Mouse (Mus musculus) MEL (cell line): ENCODE data around the gene Safb. TPM values are rescaled to one million over a fixed set of nuclear protein-coding genes. Genes with fewer than 3 reads are reported as not detected.

Experiments
- DNase-seq: peaks from one replicate; pipeline ENCODE4 v3.0.0; 2011; ENCODE audit warnings: low read depth, low spot score
- H3K27ac ChIP-seq: 2 replicates; pipeline ENCODE4 v1.5.1; 2012; ENCODE audit warnings: low read depth, mild to moderate bottlenecking, control low read depth, low read length, moderate library complexity; ENCODE audit not compliant: control insufficient read depth
- H3K27me3 ChIP-seq, 2 experiments: fragments of 150-350 bp in 1 of 2; sonication (generic) in 1 of 2; 2 replicates each; pipeline ENCODE4 v1.6.1; 2012; ENCODE audit warnings: low read length in 2 of 2, mild to moderate bottlenecking in 2 of 2, improper control_type of control experiment in 1 of 2, moderate library complexity in 1 of 2; ENCODE audit not compliant: insufficient read depth in 2 of 2, control insufficient read depth in 1 of 2
- H3K36me3 ChIP-seq, 2 experiments: 2 replicates each; pipeline ENCODE4 v1.6.1; 2012 to 2014; ENCODE audit warnings: low read length in 2 of 2, improper control_type of control experiment in 1 of 2, inconsistent platforms in 1 of 2, mild to moderate bottlenecking in 1 of 2; ENCODE audit not compliant: insufficient read depth in 2 of 2, control insufficient read depth in 1 of 2
- H3K4me1 ChIP-seq, 2 experiments: fragments of 150-350 bp in 1 of 2; sonication (generic) in 1 of 2; 2 replicates each; pipeline ENCODE4 v1.6.1; 2012; ENCODE audit warnings: low read length in 2 of 2, improper control_type of control experiment in 1 of 2, mild to moderate bottlenecking in 1 of 2; ENCODE audit not compliant: insufficient read depth in 2 of 2, control insufficient read depth in 1 of 2
- H3K4me3 ChIP-seq, 2 experiments: fragments of 150-350 bp in 1 of 2; sonication (generic) in 1 of 2; 2 replicates each; pipeline ENCODE4 v1.5.1; 2012; ENCODE audit warnings: low read depth in 2 of 2, low read length in 2 of 2, mild to moderate bottlenecking in 2 of 2, moderate library complexity in 2 of 2, control low read depth in 1 of 2, improper control_type of control experiment in 1 of 2; ENCODE audit not compliant: control insufficient read depth in 1 of 2, insufficient read depth in 1 of 2
- H3K79me2 ChIP-seq: 2 replicates; pipeline ENCODE4 v1.6.1; 2012; ENCODE audit warnings: mild to moderate bottlenecking, low read length, moderate library complexity; ENCODE audit not compliant: control insufficient read depth, poor library complexity, insufficient read depth
- H3K9ac ChIP-seq: 2 replicates; pipeline ENCODE4 v1.6.1; 2012; ENCODE audit warnings: low read depth, mild to moderate bottlenecking, control low read depth, low read length, moderate library complexity; ENCODE audit not compliant: control insufficient read depth, poor library complexity, severe bottlenecking
- H3K9me3 ChIP-seq: fragments of 150-350 bp; sonication (generic); replicated peaks from 2 replicates; pipeline ENCODE4 v1.6.1; 2012; ENCODE audit warnings: mild to moderate bottlenecking, low read length, improper control_type of control experiment, moderate library complexity; ENCODE audit not compliant: insufficient read depth
- CHD2 ChIP-seq: IDR thresholded peaks from 2 replicates; pipeline ENCODE4 v1.6.1; 2011; ENCODE audit warnings: low read length, improper control_type of control experiment
- CTCF ChIP-seq, 3 experiments: IDR thresholded peaks in 2 of 3; conservative IDR thresholded peaks in 1 of 3; 2 replicates each; pipeline ENCODE4 v1.5.1; 2011 to 2012; ENCODE audit warnings: low read length in 3 of 3, low read depth in 2 of 3, mild to moderate bottlenecking in 2 of 3, improper control_type of control experiment in 1 of 3, inconsistent platforms in 1 of 3, mixed read lengths in 1 of 3, moderate library complexity in 1 of 3; ENCODE audit not compliant: control insufficient read depth in 1 of 3, insufficient read depth in 1 of 3, poor library complexity in 1 of 3, severe bottlenecking in 1 of 3
- E2F4 ChIP-seq: IDR thresholded peaks from 2 replicates; pipeline ENCODE4 v1.6.1; 2011; ENCODE audit warnings: low read depth, low read length, improper control_type of control experiment, borderline replicate concordance
- ETS1 ChIP-seq: IDR thresholded peaks from 2 replicates; pipeline ENCODE4 v1.6.1; 2012; ENCODE audit warnings: low read depth, mild to moderate bottlenecking, inconsistent platforms, low read length, improper control_type of control experiment, moderate library complexity
- GABPA ChIP-seq: IDR thresholded peaks from 2 replicates; pipeline ENCODE4 v1.6.1; 2012; ENCODE audit warnings: low read depth, mild to moderate bottlenecking, inconsistent platforms, low read length, improper control_type of control experiment, moderate library complexity
- GATA1 ChIP-seq: IDR thresholded peaks from 2 replicates; pipeline ENCODE4 v1.6.1; 2011; ENCODE audit warnings: low read depth, low read length, improper control_type of control experiment
- HCFC1 ChIP-seq: IDR thresholded peaks from 2 replicates; pipeline ENCODE4 v1.6.1; 2012; ENCODE audit warnings: low read depth, mild to moderate bottlenecking, inconsistent platforms, low read length, improper control_type of control experiment, moderate library complexity
- MAZ ChIP-seq: IDR thresholded peaks from 2 replicates; pipeline ENCODE4 v1.6.1; 2012; ENCODE audit warnings: low read depth, mild to moderate bottlenecking, inconsistent platforms, low read length, improper control_type of control experiment
- MEF2A ChIP-seq: IDR thresholded peaks from 2 replicates; pipeline ENCODE4 v1.6.1; 2014; ENCODE audit warnings: low read depth, mild to moderate bottlenecking, inconsistent platforms, low read length, improper control_type of control experiment; ENCODE audit not compliant: poor library complexity, insufficient replicate concordance, severe bottlenecking; ENCODE audit errors: extremely low read depth
- MXI1 ChIP-seq: IDR thresholded peaks from 2 replicates; pipeline ENCODE4 v1.6.1; 2011; ENCODE audit warnings: mild to moderate bottlenecking, low read depth, low read length, improper control_type of control experiment
- MYB ChIP-seq: IDR thresholded peaks from 2 replicates; pipeline ENCODE4 v1.6.1; 2011; ENCODE audit warnings: mild to moderate bottlenecking, low read depth, low read length, improper control_type of control experiment
- MYC ChIP-seq: IDR thresholded peaks from 2 replicates; pipeline ENCODE4 v1.6.1; 2011; ENCODE audit warnings: low read depth, mild to moderate bottlenecking, low read length, improper control_type of control experiment, moderate library complexity
- NELFE ChIP-seq: IDR thresholded peaks from 2 replicates; pipeline ENCODE4 v1.6.1; 2011; ENCODE audit warnings: low read depth, low read length, improper control_type of control experiment
- NRF1 ChIP-seq: IDR thresholded peaks from 2 replicates; pipeline ENCODE4 v1.6.1; 2014; ENCODE audit warnings: low read depth, mild to moderate bottlenecking, inconsistent platforms, low read length, improper control_type of control experiment, moderate library complexity; ENCODE audit not compliant: poor library complexity, insufficient read depth, severe bottlenecking
- POLR2A ChIP-seq, 2 experiments: IDR thresholded peaks; 2 replicates each; pipeline ENCODE4 v1.6.1; 2011 to 2012; ENCODE audit warnings: low read length in 2 of 2, mild to moderate bottlenecking in 2 of 2, control low read depth in 1 of 2, improper control_type of control experiment in 1 of 2, low read depth in 1 of 2, moderate library complexity in 1 of 2; ENCODE audit not compliant: control insufficient read depth in 1 of 2, insufficient read depth in 1 of 2, poor library complexity in 1 of 2
- POLR2AphosphoS2 ChIP-seq: IDR thresholded peaks from 2 replicates; pipeline ENCODE4 v1.6.1; 2011; ENCODE audit warnings: low read length, improper control_type of control experiment
- POLR2AphosphoS5 ChIP-seq: IDR thresholded peaks from 2 replicates; pipeline ENCODE4 v1.6.1; 2012; ENCODE audit warnings: low read depth, borderline replicate concordance, mild to moderate bottlenecking, inconsistent platforms, low read length, moderate library complexity, mixed read lengths
- RAD21 ChIP-seq: IDR thresholded peaks from 2 replicates; pipeline ENCODE4 v1.6.1; 2011; ENCODE audit warnings: mild to moderate bottlenecking, low read depth, low read length, improper control_type of control experiment
- RCOR1 ChIP-seq: IDR thresholded peaks from 2 replicates; pipeline ENCODE4 v1.6.1; 2012; ENCODE audit warnings: low read depth, mild to moderate bottlenecking, inconsistent platforms, low read length, improper control_type of control experiment
- SIN3A ChIP-seq: IDR thresholded peaks from 2 replicates; pipeline ENCODE4 v1.6.1; 2012; ENCODE audit warnings: low read length, improper control_type of control experiment, inconsistent platforms
- SMC3 ChIP-seq: IDR thresholded peaks from 2 replicates; pipeline ENCODE4 v1.6.1; 2011; ENCODE audit warnings: low read depth, low read length, improper control_type of control experiment
- TAL1 ChIP-seq: IDR thresholded peaks from 2 replicates; pipeline ENCODE4 v1.6.1; 2012; ENCODE audit warnings: mild to moderate bottlenecking, inconsistent platforms, low read length, moderate library complexity, mixed read lengths
- TCF12 ChIP-seq: IDR thresholded peaks from 2 replicates; pipeline ENCODE4 v1.6.1; 2014; ENCODE audit warnings: low read depth, mild to moderate bottlenecking, inconsistent platforms, low read length, improper control_type of control experiment, moderate library complexity
- UBTF ChIP-seq: IDR thresholded peaks from 2 replicates; pipeline ENCODE4 v1.6.1; 2012; ENCODE audit warnings: low read depth, mild to moderate bottlenecking, inconsistent platforms, low read length, improper control_type of control experiment, moderate library complexity, borderline replicate concordance; ENCODE audit not compliant: insufficient read depth
- ZKSCAN1 ChIP-seq: IDR thresholded peaks from 2 replicates; pipeline ENCODE4 v1.6.1; 2012; ENCODE audit warnings: low read depth, mild to moderate bottlenecking, inconsistent platforms, low read length, improper control_type of control experiment, moderate library complexity
- ZMIZ1 ChIP-seq: IDR thresholded peaks from 2 replicates; pipeline ENCODE4 v1.6.1; 2012; ENCODE audit warnings: low read depth, mild to moderate bottlenecking, inconsistent platforms, low read length, improper control_type of control experiment, moderate library complexity
- ZNF384 ChIP-seq: IDR thresholded peaks from 2 replicates; pipeline ENCODE4 v1.6.1; 2012; ENCODE audit warnings: low read depth, mild to moderate bottlenecking, inconsistent platforms, low read length, improper control_type of control experiment
- polyA plus RNA-seq, 2 experiments: library from polyadenylated mRNA; stranded (reverse) in 1 of 2; unstranded in 1 of 2; fragments of >175 nt in 1 of 2; fragments of >200 nt in 1 of 2; gene quantifications; 2 replicates each; pipeline versions ENCODE4 v1.2.1 to v1.2.4; 2012; ENCODE audit warnings: low replicate concordance in 2 of 2, low read depth in 1 of 2; ENCODE audit not compliant: insufficient read length in 2 of 2, insufficient read depth in 1 of 2, missing spikeins in 1 of 2
- total RNA-seq: library from RNA; depleted of rRNA; stranded (reverse); fragments of 300-350 nt; gene quantifications from 2 replicates; pipeline ENCODE4 v1.2.3, GENCODE M21; 2012

Safb gene
- total and polyA plus RNA-seq, 3 experiments = 87.3 to 203 TPM; not detected in 1

GRCm38 (mm10) chr17:56554122-56554551 is 30.5 kb upstream of the Safb start, which contains the start of gene Gm20219:
Gene Gm20219 (minus strand): TSS chr17:56554387.
- Histone ChIP-seq H3K79me2 (no peaks in the 10 kb centered on the region), H3K9me3 (no peaks in the 10 kb centered on the region), H3K27me3 (no peaks in the 10 kb centered on the region), H3K9ac (no peak within 1 kb of the TSS), H3K4me1 (no peaks in the 10 kb centered on the region), H3K27ac (no peak within 1 kb of the TSS)
- DNase-seq = no peak
- TF ChIP-seq MEF2A = no peak
- no peak for TF ChIP-seq SMC3
- no peak for TF ChIP-seq ETS1
- no peak for TF ChIP-seq SIN3A
- TF ChIP-seq UBTF = no peak
- TF ChIP-seq RCOR1 = no peak
- TF ChIP-seq NRF1 = no peak
- no peak for TF ChIP-seq POLR2A (IDR thresholded peaks at IDR 0.05; ENCODE audit: control insufficient read depth in 1 of 2, insufficient read depth in 1 of 2, low read depth in 1 of 2, low read length in 2 of 2, poor library complexity in 1 of 2)
- TF ChIP-seq GATA1 = no peak
- no peak for TF ChIP-seq HCFC1
- no peak for TF ChIP-seq TCF12
- no peak; the same call in 1 of the 2 replicates for TF ChIP-seq POLR2AphosphoS2
- no peak for TF ChIP-seq TAL1
- TF ChIP-seq MXI1 = no peak
- no peak for TF ChIP-seq MYC
- no peak for TF ChIP-seq NELFE
- TF ChIP-seq ZNF384 = no peak
- no peak for TF ChIP-seq ZMIZ1
- no peak for TF ChIP-seq MYB
- no peak for TF ChIP-seq POLR2AphosphoS5
- TF ChIP-seq, all 39 proteins: peak for 0
- Histone ChIP-seq H3K36me3 (no peaks in the 10 kb centered on the region), H3K4me3 (no peak within 1 kb of the TSS)

GRCm38 (mm10) chr17:56558448-56558847 is 26.2 kb upstream of the Safb start:
- Histone ChIP-seq H3K4me1 (no peaks in the 10 kb centered on the region), H3K9ac (no peak overlapping the region)
- peak; percentile 68 for DNase-seq
- peak; percentile 64; the same call in 1 of the 2 replicates for TF ChIP-seq MAZ
- peak; percentile 39 for TF ChIP-seq RAD21
- no peak for TF ChIP-seq ZNF384
- TF ChIP-seq E2F4 = no peak
- TF ChIP-seq CTCF (IDR thresholded peaks at IDR 0.05 in 2 of 3, conservative IDR thresholded peaks at IDR 0.05 in 1 of 3; ENCODE audit: control insufficient read depth in 1 of 3, insufficient read depth in 1 of 3, low read depth in 2 of 3, low read length in 3 of 3, poor library complexity in 1 of 3, severe bottlenecking in 1 of 3) = peak; percentile 75 to 95 (median 88)
- TF ChIP-seq GABPA = no peak
- TF ChIP-seq ZKSCAN1 = no peak
- TF ChIP-seq POLR2AphosphoS5 = no peak
- no peak for TF ChIP-seq MEF2A
- peak; percentile 60 for TF ChIP-seq SMC3
- no peak for TF ChIP-seq POLR2AphosphoS2
- no peak for TF ChIP-seq CHD2
- TF ChIP-seq, all 39 proteins: peak for 4
- Histone ChIP-seq H3K79me2 (no peaks in the 10 kb centered on the region), H3K4me3 (no peak overlapping the region), H3K36me3 (peaks cover 0 to 4% of the 10 kb centered on the region in 2 experiments; a peak in 1 of 4 replicates), H3K27me3 (no peaks in the 10 kb centered on the region), H3K27ac (no peak overlapping the region), H3K9me3 (no peaks in the 10 kb centered on the region)
